Mouse (Mus musculus) cerebellum, adult 18-20 months (tissue): ENCODE results near the gene Zfp605.
"Not testable (repeated sequence)": the region's sequence is repeated elsewhere in the genome, so short reads cannot be mapped to it uniquely, and the experiment has no call there.

Experiments
- DNase-seq, 2 experiments: peaks; one replicate each; pipeline ENCODE4 v3.0.0; 2021

The Zfp605 gene

DNA sequence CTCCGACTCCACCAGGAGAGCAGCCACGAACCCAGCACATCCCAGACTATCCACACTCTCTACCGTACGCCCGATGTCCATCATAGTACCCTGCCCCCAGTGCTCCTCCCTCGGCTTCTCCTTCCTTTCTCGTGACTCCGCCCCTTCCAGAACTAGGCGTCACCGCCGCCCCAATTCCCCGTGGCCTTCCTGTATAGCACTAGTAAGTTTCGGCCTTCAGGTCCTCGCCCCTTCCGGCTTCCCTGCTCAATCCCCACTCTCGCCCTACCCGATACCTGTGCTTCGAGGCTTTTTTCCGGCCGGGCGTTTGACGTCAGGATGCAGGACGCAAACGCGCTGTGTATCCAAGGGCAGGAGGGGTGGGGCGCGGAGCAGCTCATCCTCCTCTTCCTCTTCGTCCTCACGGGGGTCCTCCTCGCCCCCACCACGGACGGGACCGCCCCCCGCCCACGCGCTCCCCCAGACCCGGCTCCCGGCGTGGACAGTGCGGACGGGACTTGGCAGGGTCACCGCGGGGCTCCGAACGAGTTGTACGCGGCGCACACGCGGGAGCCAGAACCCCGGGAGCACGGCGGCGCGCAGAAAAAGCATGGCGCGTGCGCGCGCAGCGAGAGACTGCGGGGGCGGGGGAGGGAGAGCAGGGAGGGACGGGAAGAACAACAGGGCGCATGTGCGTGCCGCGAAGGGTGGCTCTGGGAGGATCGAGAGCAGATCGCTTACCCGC, 2.1 kb upstream of the Zfp605 start, which contains the start of gene Gtpbp6:
Gtpbp6 (minus strand) TSS at position 617 of the 724 bp plus-strand sequence.
- peak; percentile 92 to 97 for DNase-seq

- DNase-seq = no peak
Observed at GRCm38 (mm10) chr5:110108305-110108628, 1.6 kb upstream of the Zfp605 start.

GRCm38 (mm10) chr5:110122380-110122779, 12.5 kb downstream of the Zfp605 start:
- not testable (repeated sequence) for DNase-seq

DNA sequence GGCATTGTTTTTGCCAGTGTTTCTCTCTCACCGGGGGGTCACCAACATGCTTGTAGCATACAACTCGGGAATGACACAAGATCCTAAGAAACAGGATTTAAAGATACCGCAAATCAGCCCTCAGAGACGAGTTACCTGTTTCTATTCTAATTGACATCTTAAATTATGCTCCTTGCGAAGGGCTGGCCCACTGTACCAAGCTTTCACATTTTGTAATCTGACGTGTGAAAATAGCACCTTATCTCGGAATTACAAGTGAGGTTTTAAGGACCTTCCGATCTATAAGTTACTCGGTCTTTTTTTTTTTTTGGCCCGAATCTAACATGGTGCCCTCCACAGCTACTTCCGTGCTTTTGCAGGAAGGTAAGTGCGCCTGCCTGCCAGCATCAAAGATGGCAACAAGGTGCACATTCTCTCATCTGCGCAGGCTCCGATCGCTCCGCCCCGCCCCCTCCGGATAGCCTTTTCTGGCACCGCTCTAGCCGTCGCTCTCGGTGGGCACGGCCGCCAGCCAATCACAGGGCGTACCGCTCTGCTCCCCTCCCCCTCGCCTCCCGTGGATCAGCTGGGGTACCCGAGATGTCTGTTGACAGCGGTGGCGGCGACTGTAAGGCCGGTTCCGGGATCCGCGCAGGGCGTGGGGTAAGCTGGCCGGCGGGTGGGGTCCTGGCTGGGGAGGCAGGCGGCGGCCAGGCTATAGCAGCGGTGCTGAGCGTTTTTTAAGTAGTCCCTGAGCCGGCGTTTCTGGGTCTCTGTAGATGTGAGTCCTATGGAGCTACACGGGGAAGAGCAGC, 25.6 kb downstream of the Zfp605 start, which contains the start of gene Chfr:
Chfr (plus strand) TSS at position 550 of the 794 bp plus-strand sequence.
- DNase-seq = peak; percentile 98 to 100

DNA sequence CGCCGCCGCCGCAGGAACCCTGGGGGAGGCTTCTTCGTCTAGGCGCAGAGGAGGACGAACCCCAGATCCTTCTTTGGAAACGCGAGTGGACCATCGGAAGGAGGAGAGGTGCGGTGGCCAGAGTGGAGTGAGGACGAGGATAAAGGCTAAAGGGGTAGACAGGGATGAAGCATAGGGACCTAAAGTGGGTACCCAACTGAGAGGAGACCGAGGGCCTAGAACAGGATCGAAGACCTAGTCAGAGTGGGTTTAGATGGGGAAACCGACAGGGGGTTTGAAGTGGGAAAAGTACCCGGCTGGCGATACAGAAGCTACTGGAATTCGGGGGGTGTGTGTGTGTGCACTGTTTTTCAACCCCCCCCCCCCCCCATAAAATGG, 26.2 kb downstream of the Zfp605 start:
- DNase-seq = no peak

- no peak for DNase-seq
Observed at GRCm38 (mm10) chr5:110137816-110138215, 27.9 kb downstream of the Zfp605 start.

GRCm38 (mm10) chr5:110139325-110139724, 29.4 kb downstream of the Zfp605 start:
- no peak for DNase-seq

- DNase-seq = no peak
Observed at GRCm38 (mm10) chr5:110140424-110140823, 30.5 kb downstream of the Zfp605 start.

DNA sequence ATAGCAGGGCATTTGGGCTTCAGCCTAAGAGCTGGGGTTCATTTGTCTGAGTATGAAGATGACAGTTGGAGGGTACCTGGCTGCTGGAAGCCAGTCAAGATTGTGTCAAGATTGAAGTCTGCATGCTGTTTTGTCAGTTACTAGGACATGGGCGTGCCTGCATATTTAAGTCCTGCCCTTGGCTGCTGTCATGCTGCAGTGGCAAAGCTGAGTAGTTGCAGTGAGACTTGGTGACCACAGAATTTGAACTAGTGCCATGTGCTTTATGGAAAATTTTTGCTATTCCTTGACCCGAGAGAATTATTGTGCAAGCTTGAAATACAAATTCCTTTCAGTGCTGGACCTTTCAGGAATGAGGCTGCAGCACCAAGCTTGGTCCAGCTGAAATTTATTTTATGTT, 32.4 kb downstream of the Zfp605 start:
- no peak for DNase-seq

DNA sequence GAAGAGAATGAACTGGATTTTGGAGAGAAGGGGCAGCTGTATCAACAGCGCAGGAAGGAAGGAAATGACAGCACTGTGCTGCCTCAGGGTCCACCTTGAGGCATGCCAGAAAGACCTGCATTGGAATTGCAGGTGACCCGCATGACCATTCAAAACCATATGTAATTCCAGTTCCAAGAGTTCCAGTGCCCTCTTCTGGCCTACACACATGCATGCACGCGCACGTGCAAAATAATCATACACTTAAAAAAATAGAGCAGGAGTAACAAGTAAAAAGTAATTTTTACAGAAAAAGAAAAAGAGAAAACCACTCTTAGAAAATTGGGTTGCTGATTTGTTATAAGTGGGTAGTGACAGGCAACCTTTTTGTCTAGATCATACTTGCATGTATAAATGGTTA, 33.1 kb downstream of the Zfp605 start:
- no peak for DNase-seq

DNA sequence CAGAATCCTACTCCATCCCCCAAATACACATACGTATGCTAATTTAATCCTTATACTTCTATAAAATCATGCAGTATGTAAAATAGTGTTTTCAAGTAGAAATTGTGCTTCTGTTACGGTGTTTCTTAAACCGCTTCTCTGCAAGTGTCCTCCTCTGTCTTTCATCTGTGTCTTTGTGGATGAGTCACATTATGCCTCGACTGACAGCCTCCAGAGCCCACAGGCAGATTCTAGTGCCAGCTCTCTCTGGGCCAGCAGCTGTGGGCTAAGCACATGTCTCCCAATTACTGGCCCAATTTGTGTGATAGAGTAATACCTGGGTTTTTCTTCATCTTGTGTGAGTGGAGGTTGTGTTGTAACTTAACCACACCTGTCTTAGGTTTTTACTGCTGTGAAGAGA, 59.5 kb downstream of the Zfp605 start:
- DNase-seq = no peak

DNA sequence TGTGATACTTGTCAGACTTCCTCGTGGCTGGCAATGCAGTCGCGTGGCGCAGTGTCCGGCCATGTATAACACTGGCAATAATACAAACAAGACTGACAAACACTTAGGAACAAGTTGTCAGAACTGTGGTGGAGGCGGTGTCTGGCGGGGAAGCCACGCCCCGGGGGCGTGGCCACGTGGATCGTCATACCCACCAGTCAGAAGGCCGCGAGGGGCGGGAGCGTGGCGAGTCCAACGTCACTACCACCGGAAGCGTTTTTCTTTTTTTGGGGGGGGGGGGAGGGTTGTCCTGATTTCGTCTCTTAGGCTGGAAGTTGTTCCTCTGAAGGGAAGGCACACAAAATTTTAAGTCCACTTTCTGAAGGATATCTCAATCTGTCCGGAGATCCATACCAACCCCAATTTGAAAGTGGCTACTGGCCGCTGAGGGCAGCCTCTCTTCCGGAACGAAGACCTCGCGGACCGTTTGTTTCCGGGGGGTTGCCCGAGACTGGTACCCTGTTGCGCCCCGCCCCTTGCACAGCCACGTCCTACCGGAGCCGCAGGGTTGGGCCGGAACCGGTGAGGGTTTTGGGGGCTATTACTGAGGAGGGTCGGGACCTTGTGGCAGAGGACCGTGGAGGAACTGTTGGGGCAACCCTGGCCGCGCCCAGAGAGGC, 66.6 kb downstream of the Zfp605 start, which contains the start of gene Golga3:
Golga3 (plus strand) TSS at position 340 of the 659 bp plus-strand sequence.
- DNase-seq = peak; percentile 89 to 92

DNA sequence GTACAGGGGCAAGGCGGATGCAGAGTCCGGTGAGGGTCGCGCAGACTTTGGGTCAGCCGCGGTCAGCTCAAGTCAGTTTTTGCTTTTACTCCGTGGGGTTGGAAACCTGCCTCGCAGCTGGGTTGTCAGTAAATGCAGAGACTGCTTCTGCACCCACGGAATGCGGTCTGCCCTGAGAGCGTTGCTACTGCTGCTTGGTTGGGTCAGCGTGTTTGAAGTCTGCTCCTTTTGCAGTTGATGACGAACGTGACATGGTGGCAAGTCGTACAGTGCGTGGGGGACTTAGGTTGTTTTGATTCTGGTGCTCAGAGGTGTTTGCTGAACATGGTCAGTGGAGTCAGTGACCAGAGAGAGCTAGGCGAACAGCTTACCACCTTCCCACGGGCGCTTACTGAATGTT, 67.1 kb downstream of the Zfp605 start:
- no peak for DNase-seq

GRCm38 (mm10) chr5:110178628-110179027, 68.7 kb downstream of the Zfp605 start:
- DNase-seq = no peak
